Mouse (Mus musculus): ENCODE measurements at regions not wholly inside any gene's neighbourhood (a gene's known extent, or its start where the extent isn't known, plus 50 kb on each side); places are given as distances from the start of the nearest gene placed in this dataset.

DNA sequence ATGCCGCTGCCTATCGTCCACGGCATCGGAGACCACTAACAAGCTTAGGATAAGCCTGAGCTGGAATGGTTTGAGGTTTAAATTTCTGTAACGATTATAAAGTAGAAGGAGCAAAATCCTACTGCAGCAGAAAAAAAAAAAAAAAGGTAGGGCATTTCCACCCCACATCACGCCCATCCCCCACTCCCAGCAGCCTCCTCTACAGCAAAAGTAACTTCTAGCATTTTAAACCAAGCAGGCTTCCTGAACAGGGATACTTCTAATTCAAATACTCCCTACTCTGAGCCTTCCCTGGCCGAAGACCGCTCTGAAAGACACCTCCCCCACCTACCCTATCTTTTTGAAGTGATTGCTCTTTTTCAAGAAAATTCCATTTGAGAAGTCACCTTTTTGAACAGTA is 59.2 kb upstream of the Ccdc39 start:
- TF ChIP-seq POLR2A (IDR thresholded peaks at IDR 0.05; ENCODE audit: borderline replicate concordance, extremely low read depth, low read depth, low read length), result no peak
- no peak for TF ChIP-seq CTCF (IDR thresholded peaks at IDR 0.05; ENCODE audit: insufficient read depth, low read length)
